Mouse (Mus musculus): Measurements from ENCODE around the gene Zfp672. TPM values are rescaled to one million over a fixed set of nuclear protein-coding genes. Genes with fewer than 3 reads are reported as not detected.

Gene Zfp672
- polyA plus RNA-seq, 1 experiment from 2014 or later: 23.9 TPM

DNA sequence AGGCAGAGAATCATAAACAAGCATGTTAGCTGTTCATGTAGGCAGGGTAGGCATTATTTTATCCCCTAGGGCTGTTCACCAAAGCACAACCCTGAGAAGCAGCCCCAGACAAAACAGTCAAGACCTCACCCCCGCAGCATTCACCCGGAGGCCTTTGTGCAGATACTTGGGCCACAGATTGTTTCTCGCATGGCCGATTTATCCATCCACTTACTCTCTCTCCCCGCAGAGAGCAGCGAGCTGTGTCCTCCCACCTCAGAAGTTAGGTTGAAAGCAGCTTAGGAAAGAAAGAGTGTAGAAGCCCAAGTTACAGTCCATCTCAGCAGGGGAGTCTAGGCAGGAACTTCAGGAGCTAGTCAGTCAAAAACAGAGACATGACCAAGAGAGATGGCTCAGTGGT lies 32.7 kb downstream of the Zfp672 start:
- no peak overlapping the region for H3K27ac ChIP-seq
- 53% methylated on average over 6 of the region's 6 CpGs for WGBS
- no peaks in the 10 kb centered on the region for H3K36me3 ChIP-seq (replicated peaks)
- peaks cover 14% of the 10 kb centered on the region; the same call in 1 of the 2 replicates for H3K4me1 ChIP-seq
- H3K4me3 ChIP-seq: no peak overlapping the region
- no peak for DNase-seq (ENCODE audit: extremely low spot score, low spot score)
- no peaks in the 10 kb centered on the region for H3K9me3 ChIP-seq
- H3K27me3 ChIP-seq (ENCODE audit: poor library complexity, severe bottlenecking): no peaks in the 10 kb centered on the region

DNA sequence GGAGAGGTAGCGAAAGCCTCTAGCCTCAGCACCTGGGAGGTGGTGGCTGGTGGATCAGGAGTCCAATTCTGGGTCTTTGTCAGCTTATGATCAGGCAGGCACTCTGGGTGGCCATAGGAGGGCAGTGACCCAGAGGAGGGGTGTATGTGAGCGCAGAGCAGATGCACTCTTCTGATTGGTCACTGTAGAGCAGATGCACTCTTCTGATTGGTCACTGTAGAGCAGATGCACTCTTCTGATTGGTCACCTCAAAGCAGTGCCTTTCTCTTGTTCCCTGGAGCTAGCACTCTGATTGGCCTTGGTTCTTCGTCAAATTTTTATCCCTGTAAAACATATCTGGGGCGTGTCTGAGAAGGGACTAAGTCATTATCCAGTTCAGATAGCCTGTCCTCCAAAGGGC lies 37.3 kb downstream of the Zfp672 start:
- Histone ChIP-seq H3K36me3 (replicated peaks) (no peaks in the 10 kb centered on the region), H3K4me1 (0 out of 2 replicates have a peak, but pooled peaks cover 7% of the 10 kb centered on the region), H3K27me3 (ENCODE audit: poor library complexity, severe bottlenecking) (no peaks in the 10 kb centered on the region), H3K9me3 (no peaks in the 10 kb centered on the region), H3K27ac (no peak overlapping the region), H3K4me3 (no peak overlapping the region)
- 62% methylated on average over 4 of the region's 4 CpGs for WGBS
- no peak for DNase-seq (ENCODE audit: extremely low spot score, low spot score)

DNA sequence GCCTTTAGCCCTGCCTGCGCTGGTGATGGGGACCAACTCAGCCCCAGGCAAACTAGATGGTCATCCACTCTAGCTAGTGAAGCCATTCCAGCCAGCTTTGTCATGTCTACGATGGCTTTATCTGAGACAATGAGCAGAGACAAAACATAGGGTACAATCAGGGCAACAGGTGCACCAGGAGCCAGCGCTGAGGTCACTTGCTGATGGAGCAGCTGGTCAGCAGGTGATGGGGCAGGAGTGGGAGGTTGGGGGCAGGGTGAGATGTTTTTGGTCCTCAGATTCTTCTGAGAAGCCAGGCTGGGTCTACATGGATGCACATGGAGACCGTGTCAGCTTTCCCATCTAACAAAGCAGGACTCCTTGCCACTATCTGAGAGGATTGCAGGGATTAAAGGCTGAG lies 39.3 kb downstream of the Zfp672 start:
- Histone ChIP-seq H3K4me3 (no peak overlapping the region), H3K4me1 (no peaks in the 10 kb centered on the region), H3K27me3 (ENCODE audit: poor library complexity, severe bottlenecking) (no peaks in the 10 kb centered on the region), H3K27ac (no peak overlapping the region), H3K36me3 (replicated peaks) (no peaks in the 10 kb centered on the region), H3K9me3 (no peaks in the 10 kb centered on the region)
- no peak for DNase-seq (ENCODE audit: extremely low spot score, low spot score)
- WGBS: 84% methylated on average over 4 of the region's 4 CpGs

DNA sequence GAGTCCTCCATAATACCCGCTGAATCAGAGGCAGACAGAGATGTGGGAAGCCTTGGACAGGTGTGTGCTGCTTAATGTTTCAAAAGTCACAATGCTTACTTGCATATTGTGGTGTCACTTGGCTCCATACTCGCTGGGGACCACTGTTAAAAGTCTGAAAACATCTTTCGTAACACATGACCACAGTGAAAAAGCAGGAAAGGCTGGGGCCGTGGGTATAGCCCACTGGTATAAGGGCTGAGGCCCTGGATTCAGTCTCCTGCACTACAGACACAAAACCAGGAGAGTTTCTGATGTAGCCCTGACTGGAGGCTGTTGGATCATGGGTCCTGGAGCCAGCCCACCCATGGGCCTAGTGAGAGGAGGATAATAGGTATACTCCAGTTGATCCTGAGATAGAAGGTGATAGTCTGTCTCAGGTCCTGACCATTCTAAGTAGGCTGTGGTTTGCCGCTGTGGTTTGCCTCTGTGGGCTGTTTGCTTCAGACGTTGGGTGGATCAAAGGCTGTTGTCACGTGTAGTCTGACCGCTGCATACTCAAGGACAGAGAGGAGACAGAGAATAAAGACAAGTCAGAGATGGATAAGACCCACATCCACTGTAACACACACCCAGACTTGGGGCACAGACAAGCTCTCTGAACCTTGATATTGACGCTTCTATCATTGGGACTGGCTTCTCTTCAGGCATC lies 40.0 kb downstream of the Zfp672 start:
- Histone ChIP-seq H3K4me1 (no peaks in the 10 kb centered on the region), H3K36me3 (replicated peaks) (no peaks in the 10 kb centered on the region), H3K27me3 (ENCODE audit: poor library complexity, severe bottlenecking) (no peaks in the 10 kb centered on the region), H3K4me3 (no peak overlapping the region), H3K27ac (no peak overlapping the region), H3K9me3 (no peaks in the 10 kb centered on the region)
- no peak for DNase-seq (ENCODE audit: extremely low spot score, low spot score)
- WGBS: 82% methylated on average over 9 of the region's 9 CpGs

DNA sequence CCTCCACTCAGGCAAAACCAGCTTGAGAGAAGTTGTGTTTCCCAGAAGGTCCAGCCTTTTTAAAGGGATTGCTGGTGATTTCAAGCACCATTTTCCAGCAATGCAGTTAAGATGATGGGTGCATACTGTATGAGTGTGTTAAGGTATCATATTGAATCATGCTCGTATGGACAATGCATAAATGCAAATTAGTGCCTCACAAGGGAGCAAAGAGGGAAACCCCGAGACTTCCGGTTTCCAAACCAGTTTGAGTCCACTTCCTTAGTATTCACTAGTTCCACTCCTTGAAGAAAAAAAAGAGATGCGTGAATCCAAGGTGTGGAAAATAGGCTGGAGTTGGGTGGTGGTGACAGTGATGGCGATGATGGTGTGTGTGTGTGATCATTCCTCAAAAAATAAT lies 47.6 kb downstream of the Zfp672 start:
- 91% methylated on average over 5 of the region's 5 CpGs for WGBS
- Histone ChIP-seq H3K27me3 (ENCODE audit: poor library complexity, severe bottlenecking) (no peaks in the 10 kb centered on the region), H3K36me3 (replicated peaks) (no peaks in the 10 kb centered on the region), H3K9me3 (no peaks in the 10 kb centered on the region), H3K4me3 (no peak overlapping the region), H3K4me1 (no peaks in the 10 kb centered on the region), H3K27ac (no peak overlapping the region)
- no peak for DNase-seq (ENCODE audit: extremely low spot score, low spot score)

DNA sequence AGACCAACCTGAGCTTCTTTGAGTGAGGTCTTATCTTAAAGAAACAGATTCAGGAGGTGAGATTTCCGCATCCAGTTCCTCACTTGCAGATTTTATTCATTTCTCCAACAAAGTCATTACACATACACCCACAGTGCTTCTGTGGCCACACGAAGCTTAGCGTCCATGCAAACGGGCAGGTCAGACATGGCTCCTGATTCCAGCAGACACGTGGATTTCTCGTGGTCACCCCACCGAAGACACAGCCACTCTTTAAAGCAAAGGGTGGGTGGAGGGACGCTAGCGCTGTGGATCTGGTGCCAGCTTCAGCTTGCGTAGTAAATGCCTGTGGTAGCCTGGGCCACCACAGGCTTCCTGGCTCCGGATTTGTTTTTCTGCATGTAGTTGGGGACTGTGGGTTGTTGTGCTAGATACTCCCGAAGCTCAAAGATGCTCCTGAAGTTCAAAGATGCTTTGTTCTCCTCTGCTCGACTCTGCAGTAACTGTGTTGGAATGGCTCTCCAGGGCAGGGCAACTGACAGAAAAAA lies 48.1 kb downstream of the Zfp672 start:
- no peak for DNase-seq (ENCODE audit: extremely low spot score, low spot score)
- WGBS: 87% methylated on average over 13 of the region's 13 CpGs
- no peak overlapping the region for H3K4me3 ChIP-seq
- no peaks in the 10 kb centered on the region for H3K4me1 ChIP-seq
- H3K27me3 ChIP-seq (ENCODE audit: poor library complexity, severe bottlenecking): no peaks in the 10 kb centered on the region
- no peaks in the 10 kb centered on the region for H3K9me3 ChIP-seq
- H3K36me3 ChIP-seq (replicated peaks): no peaks in the 10 kb centered on the region
- no peak overlapping the region for H3K27ac ChIP-seq

DNA sequence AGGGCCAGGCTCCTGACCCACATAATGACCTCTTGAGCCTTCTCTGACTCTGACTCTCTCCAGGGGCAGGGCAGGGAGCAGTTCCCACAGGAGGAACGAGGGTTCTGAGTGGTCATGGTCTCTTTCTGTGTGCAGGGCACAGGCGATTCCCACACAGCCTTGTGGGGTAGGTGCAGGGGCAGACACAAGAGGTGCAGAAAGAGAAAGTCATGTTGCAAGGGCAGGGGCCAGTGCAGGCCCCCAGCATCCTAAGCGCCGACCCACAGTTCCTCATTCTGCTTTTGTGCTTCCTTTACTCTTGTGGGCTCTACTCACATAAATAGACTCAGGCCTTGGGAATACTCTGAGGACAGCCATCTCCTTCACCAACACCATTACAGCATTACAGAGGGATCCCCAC lies 54.4 kb downstream of the Zfp672 start:
- no peak for DNase-seq (ENCODE audit: extremely low spot score, low spot score)

DNA sequence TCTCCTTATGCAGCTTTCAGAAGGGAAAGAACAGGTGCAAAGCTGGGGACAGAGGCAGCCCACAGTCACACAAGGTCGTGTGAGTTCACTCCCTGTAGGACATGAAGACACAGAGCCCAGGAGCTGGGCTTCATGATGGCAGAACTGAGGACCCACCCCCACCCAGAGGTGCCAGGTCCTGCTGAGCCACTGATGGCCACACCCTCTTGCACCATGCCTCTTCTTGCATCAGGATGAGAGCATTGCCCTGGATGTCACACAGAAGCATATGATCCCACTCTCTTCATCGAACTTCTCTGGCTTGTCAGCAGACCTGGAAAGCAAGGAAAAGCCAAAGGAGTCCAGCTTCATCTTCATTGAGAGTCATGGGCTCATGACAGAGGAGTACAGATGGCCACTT lies 55.6 kb downstream of the Zfp672 start, which contains the start of gene 4930438A08Rik:
Gene 4930438A08Rik (plus strand): TSS at position 228 of the 400 bp plus-strand sequence.
- Histone ChIP-seq H3K4me3 (no peak within 1 kb of the TSS), H3K4me1 (peaks cover 3% of the 10 kb centered on the region; the same call in 1 of the 2 replicates), H3K27ac (no peak within 1 kb of the TSS), H3K27me3 (ENCODE audit: poor library complexity, severe bottlenecking) (no peaks in the 10 kb centered on the region), H3K36me3 (replicated peaks) (no peaks in the 10 kb centered on the region), H3K9me3 (no peaks in the 10 kb centered on the region)
- no peak for DNase-seq (ENCODE audit: extremely low spot score, low spot score)
- 74% methylated on average over 2 of the region's 2 CpGs for WGBS

More for the DNA sequence above, 54.4 kb downstream of the Zfp672 start:
- Histone ChIP-seq H3K27me3 (ENCODE audit: poor library complexity, severe bottlenecking) (no peaks in the 10 kb centered on the region), H3K27ac (no peak overlapping the region), H3K4me3 (no peak overlapping the region), H3K36me3 (replicated peaks) (no peaks in the 10 kb centered on the region), H3K4me1 (peaks cover 3% of the 10 kb centered on the region; the same call in 1 of the 2 replicates), H3K9me3 (no peaks in the 10 kb centered on the region)
- 85% methylated on average over 4 of the region's 4 CpGs for WGBS

DNA sequence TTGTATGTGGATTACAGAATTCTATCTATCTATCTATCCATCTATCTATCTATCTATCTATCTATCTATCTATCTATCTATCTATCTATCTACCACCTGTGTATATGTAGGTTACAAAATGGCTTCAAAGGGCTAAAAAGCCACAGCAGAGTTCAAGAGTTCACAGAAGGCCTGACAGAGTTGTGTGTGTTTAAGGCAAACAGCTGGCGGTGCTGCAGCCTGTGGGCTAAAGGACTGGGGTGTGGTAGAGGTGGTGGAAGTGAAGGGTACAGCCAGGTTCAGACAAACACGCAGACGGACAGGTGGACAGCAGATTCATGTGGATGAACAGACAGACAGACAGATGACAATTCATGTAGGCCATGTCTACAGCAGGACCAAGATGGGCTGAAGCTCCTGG lies 61.9 kb downstream of the Zfp672 start:
- no peaks in the 10 kb centered on the region for H3K27me3 ChIP-seq (ENCODE audit: poor library complexity, severe bottlenecking)
- no peak for DNase-seq (ENCODE audit: extremely low spot score, low spot score)
- H3K9me3 ChIP-seq: no peaks in the 10 kb centered on the region
- no peaks in the 10 kb centered on the region for H3K36me3 ChIP-seq (replicated peaks)
- H3K27ac ChIP-seq: no peak overlapping the region
- 89% methylated on average over 3 of the region's 3 CpGs for WGBS
- no peaks in the 10 kb centered on the region for H3K4me1 ChIP-seq
- no peak overlapping the region for H3K4me3 ChIP-seq

Other genes starting within 250 kb of the Zfp672 start
- gene Gm12248, start 237.2 kb downstream of the Zfp672 start, polyA plus RNA-seq (2016; fragmentation: Nextera tagmentation; extraction: Ambion mirVana): not detected in 2 replicates
- 90.9 and 96.1 TPM in 2 replicates for gene Cnot8, start 226.2 kb downstream of the Zfp672 start, polyA plus RNA-seq (2016; fragmentation: Nextera tagmentation; extraction: Ambion mirVana)
- 38.6 and 39.5 TPM in 2 replicates for gene Gemin5, start 161.8 kb downstream of the Zfp672 start, polyA plus RNA-seq (2016; fragmentation: Nextera tagmentation; extraction: Ambion mirVana)
- 141 and 146 TPM in 2 replicates for gene Mrpl22, start 158.7 kb downstream of the Zfp672 start, polyA plus RNA-seq (2016; fragmentation: Nextera tagmentation; extraction: Ambion mirVana)
- 1.2 and 1.7 TPM in 2 replicates for gene Igtp, start 130.8 kb downstream of the Zfp672 start, polyA plus RNA-seq (2016; fragmentation: Nextera tagmentation; extraction: Ambion mirVana)
- gene Irgm2, start 130.7 kb downstream of the Zfp672 start, polyA plus RNA-seq (2016; fragmentation: Nextera tagmentation; extraction: Ambion mirVana): 0.20 and 0.26 TPM in 2 replicates
- gene 4930438A08Rik, start 55.5 kb downstream of the Zfp672 start, polyA plus RNA-seq (2016; fragmentation: Nextera tagmentation; extraction: Ambion mirVana): not detected in 2 replicates
- 27.1 and 30.9 TPM in 2 replicates for gene Zfp692, start 23.3 kb downstream of the Zfp672 start, polyA plus RNA-seq (2016; fragmentation: Nextera tagmentation; extraction: Ambion mirVana)
- gene Sh3bp5l, start 385 bp upstream of the Zfp672 start, polyA plus RNA-seq (2016; fragmentation: Nextera tagmentation; extraction: Ambion mirVana): 39.8 and 40.9 TPM in 2 replicates
- not detected in 2 replicates for gene Lypd8, start 48.7 kb upstream of the Zfp672 start, polyA plus RNA-seq (2016; fragmentation: Nextera tagmentation; extraction: Ambion mirVana)
- not detected in 2 replicates for gene 1810065E05Rik, start 90.8 kb upstream of the Zfp672 start, polyA plus RNA-seq (2016; fragmentation: Nextera tagmentation; extraction: Ambion mirVana)
- gene Gm12253, start 102.2 kb upstream of the Zfp672 start, polyA plus RNA-seq (2016; fragmentation: Nextera tagmentation; extraction: Ambion mirVana): not detected in 2 replicates
- gene Lypd9, start 122.6 kb upstream of the Zfp672 start, polyA plus RNA-seq (2016; fragmentation: Nextera tagmentation; extraction: Ambion mirVana): not detected in 2 replicates
- gene Olfr30, start 131.9 kb upstream of the Zfp672 start, polyA plus RNA-seq (2016; fragmentation: Nextera tagmentation; extraction: Ambion mirVana): not detected in 2 replicates
- gene Olfr332, start 162.2 kb upstream of the Zfp672 start, polyA plus RNA-seq (2016; fragmentation: Nextera tagmentation; extraction: Ambion mirVana): not detected in 2 replicates
- not detected in 2 replicates for gene Olfr331, start 172.2 kb upstream of the Zfp672 start, polyA plus RNA-seq (2016; fragmentation: Nextera tagmentation; extraction: Ambion mirVana)
- gene Olfr330, start 204.5 kb upstream of the Zfp672 start, polyA plus RNA-seq (2016; fragmentation: Nextera tagmentation; extraction: Ambion mirVana): not detected in 2 replicates
- not detected in 2 replicates for gene Olfr329-ps, start 216.1 kb upstream of the Zfp672 start, polyA plus RNA-seq (2016; fragmentation: Nextera tagmentation; extraction: Ambion mirVana)
- gene Olfr328, start 225.3 kb upstream of the Zfp672 start, polyA plus RNA-seq (2016; fragmentation: Nextera tagmentation; extraction: Ambion mirVana): not detected in 2 replicates
- not detected in 2 replicates for gene Olfr224, start 240.2 kb upstream of the Zfp672 start, polyA plus RNA-seq (2016; fragmentation: Nextera tagmentation; extraction: Ambion mirVana)
- gene Olfr325, start 247.4 kb upstream of the Zfp672 start, polyA plus RNA-seq (2016; fragmentation: Nextera tagmentation; extraction: Ambion mirVana): not detected in 2 replicates

Measured in forebrain, embryonic 10.5 days (tissue).